Mouse (Mus musculus) heart, postnatal 4 days (tissue): ENCODE measurements around the gene Gpsm3. TPM values are rescaled to one million over a fixed set of nuclear protein-coding genes. Genes with fewer than 3 reads are reported as not detected.

ENCODE experiments used
- DNase-seq: peaks from one replicate; pipeline ENCODE4 v3.0.0; 2021
- total RNA-seq, 2 experiments: library from RNA; stranded (reverse); gene quantifications; 2 replicates each; pipeline ENCODE4 v1.2.3; 2021

Gene Gpsm3
- total RNA-seq, 2 experiments from 2014 or later = 3.9 to 4.4 TPM

DNA sequence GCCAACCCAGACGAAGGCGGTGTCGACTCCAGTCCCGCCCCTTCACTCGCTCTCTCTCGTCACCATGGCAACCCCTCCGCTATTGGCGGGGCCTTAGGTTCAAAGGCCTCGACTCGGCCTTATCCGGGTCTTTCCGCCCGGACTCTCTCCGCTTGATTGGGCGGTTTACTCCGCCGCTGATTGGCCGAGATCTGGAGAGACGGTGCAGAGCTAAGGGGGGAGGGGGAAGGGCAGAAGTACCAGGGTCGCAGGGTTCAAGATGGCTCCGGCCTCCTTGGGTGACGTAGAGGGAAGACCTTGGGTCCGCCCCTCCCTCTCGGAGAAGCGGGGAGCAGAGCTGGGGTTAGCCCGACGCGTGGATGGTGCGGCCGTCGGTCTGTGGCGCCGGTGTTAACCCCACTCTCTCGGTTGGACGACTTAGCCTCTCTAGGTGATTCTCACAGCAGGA, 14.5 kb downstream of the Gpsm3 start, which contains the start of gene Agpat1:
Gene Agpat1, plus strand, starts transcription at position 202 of the 448 bp plus-strand sequence.
- peak; percentile 99 for DNase-seq

DNA sequence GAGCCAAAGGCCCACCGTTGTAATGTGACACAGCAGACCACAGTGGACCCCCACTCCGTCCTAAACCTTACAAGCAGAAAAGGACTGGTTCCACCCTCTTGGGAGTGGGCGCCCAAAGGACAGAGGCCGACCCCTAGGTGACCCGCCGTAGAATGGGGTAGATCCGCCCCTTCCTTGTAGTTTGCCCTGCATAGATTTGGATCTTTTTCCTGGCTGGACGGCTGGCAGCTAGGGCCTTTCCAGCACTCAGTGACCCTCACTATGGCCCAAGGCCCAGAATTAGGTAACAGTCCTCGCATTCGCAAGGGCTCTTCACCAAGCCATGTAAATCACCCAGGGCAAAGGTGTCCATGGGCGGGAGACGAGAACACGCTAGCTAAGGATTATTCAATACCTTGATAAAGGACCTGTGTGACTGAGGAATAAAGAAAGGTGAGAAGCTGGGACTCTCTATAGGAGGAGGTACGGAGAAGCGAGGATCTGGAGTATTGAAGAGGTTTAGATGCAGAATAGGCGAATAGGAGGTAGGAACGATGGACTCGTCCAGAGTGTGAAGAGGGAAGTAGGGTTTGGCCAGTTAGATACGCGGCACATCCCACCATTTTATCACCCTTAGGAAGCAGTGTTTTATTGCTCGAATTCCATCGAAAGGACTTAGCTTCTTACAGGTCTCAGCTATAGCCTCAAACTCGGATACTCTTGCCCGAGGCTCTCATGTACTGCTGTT, 15.1 kb downstream of the Gpsm3 start:
- no peak for DNase-seq

DNA sequence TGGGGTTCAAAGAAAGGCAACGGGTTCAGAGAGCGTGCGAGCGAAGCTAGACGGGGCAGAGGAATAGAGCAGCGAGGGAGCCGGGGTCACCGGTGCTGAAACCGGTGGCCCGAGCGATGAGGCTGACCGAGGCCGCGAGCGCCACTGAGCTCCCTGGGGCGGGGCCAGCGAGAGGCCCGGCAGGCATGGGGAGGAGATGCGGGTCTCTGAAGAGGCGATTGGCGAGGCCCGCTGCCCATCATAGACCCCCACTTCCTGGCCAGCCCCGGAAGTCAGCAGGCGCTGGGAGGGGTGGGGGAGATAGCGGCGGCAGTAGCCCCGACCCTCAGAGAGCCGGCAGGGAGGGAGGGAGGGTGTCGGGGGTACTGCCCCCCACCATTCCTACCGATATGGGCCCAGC, 16.0 kb downstream of the Gpsm3 start:
- peak; percentile 98 for DNase-seq

DNA sequence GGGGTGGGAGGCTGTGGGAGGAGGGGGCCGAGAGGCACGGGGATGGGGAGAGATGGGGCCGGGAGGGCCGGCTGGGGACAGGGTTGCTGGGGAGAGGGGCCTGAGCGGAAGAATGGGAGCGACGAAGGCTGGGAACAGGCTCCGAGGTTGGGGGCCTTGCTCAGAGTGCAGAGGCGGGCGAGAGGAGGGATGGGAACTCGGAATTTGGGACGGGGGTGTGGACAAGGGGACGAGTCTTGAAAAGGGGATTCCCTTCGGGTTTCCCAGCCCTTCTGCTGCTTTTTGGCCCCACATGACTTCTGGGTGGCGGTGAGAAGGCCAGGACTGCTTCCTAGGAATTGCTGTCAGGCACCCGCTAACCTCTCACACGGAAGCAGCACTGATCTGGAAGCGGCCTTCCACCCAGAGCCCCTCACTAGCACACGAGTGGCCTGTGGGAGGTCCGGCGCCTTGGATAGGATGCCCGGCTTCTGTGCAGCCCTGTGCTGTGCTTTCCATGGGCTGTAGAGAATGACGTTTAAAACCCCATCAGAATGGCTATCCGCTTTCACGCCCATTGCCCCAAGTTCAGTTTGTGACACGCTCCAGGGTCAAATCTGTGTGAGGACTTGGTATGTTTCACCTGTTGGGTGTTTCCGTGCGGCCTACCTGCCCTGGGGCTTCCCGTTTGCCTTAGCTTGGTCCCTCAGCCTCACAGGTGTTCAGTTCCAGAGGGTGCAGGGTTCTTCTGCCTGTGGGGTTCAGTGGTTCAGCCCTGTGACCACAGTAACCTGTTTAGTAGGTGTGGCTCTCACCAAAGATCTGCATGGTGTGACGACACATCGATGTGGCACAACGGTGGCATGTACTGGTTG, 16.8 kb downstream of the Gpsm3 start:
- peak; percentile 42 for DNase-seq

DNA sequence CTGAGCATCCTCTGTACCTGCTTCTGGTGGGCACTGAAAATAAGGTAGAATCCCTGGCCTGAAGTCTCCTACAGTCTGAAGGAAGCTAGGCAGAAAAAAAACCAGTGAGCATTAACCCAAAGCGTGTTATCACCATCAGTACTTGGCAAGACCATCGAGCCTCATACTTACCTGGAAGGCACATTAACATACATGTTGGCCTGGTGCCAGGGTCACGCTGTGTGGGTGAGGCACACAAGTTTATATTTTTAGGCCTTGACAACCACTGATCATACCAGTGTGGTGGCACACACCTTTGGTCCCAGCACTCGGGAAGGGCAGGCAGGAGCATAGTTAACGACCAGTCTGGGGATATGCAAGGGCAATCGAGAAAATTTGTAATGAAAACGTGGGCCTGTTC, 18.4 kb downstream of the Gpsm3 start:
- no peak for DNase-seq

DNA sequence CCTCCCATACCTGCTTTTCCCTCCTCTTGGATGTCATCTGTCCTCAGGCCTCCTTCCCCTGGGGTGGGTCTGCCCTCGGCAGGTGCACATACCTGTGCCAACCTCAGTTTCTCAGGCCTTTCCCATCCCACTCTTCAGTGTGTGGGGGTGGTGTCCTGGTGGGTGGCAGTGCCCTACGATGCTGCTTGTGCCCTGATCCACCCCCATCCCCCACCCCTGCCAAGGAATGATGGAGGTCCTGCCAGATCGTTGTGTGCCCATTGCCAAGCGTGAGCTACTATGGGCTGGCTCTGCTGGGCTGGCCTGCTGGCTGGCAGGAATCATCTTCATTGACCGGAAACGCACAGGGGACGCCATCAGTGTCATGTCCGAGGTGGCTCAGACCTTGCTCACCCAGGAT, 21.4 kb downstream of the Gpsm3 start:
- no peak for DNase-seq

DNA sequence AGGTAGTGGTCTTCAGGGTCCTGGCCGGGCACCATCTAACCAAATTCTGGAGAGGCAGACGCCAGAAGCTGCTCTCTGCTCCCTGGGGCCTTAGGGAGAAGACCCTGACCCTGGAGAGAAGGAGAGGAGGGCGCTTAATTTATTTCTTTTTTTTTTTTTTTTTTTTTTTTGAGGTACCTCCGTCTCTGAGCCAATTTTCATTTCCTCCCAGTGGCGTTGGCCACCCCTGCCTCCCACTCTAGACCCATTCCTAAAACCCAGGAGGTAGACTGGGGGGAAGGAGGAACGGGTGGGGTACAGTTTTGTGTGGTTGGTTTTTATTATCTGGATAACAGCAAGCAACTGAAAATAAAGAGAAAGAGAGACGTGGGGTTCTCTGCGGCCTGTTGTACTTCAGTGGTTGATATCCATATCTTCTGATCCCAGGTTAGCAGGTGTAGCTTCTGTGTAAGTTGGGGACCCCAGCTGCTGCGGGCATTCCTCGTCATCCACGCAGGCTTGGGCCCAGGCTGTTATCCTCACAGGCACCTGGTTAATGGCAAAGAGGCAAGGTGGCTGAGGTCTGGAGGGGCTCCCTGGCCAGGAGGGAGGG, 23.5 kb downstream of the Gpsm3 start:
- no peak for DNase-seq

DNA sequence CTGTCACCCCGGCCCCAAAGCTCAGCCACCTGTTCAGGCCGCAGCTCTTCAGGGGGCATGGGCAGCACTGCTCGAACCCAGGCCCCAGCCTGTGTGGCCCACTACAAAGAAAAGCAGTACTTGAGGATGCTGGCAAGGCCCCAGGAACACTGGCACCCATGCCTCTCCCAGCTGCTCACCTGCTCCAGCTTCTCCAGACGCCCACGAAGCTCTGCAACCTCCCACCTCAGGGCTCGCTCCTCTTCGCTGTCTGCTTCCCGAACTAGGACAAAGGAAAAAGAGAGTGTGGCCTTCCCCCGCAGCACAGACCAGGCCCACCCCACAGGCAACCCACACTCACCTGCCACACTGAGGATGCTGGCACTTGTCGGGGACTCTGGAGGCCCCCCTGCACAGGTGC, 24.2 kb downstream of the Gpsm3 start:
- no peak for DNase-seq

DNA sequence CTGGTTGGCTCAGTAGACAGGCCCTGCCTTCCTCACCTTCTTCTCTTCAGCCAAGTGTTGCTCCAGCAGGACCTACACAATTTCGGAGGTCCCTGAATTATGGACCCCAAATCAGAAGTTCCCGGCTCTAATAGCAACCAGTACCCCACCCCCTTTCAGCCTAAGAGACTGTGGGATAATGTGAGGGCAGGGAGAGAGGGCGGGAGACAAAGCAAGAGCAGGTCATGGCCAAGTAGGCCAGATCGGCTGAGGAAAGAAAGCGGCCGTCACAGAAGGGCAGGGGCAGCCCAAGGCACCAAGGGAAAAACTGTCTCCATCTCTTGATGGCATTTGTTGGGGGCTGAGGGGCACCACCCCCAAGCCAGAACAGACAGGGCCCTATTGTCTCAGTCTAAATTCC, 26.3 kb downstream of the Gpsm3 start, which contains the start of gene Egfl8:
Gene Egfl8, minus strand, starts transcription at position 101 of the 400 bp plus-strand sequence.
- no peak for DNase-seq

DNA sequence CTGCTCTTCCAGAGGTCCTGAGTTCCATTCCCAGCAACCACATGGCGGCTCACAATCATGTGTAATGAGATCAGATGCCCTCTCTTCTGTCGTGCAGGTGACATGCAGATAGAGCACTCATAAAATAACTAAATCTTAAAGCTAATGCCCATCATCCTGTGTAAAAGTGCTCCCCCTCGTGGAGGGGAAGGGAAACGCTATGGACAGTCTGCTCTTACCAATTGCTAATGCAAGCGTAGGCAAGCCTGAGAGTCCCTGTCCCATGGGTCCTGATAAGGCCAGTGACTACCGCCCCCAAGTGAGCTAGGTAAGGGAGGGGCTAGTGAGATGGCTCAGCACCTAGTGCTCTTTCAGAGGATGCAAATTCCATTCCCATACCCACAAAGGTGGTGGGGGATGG, 29.4 kb downstream of the Gpsm3 start:
- DNase-seq = peak; percentile 74

DNA sequence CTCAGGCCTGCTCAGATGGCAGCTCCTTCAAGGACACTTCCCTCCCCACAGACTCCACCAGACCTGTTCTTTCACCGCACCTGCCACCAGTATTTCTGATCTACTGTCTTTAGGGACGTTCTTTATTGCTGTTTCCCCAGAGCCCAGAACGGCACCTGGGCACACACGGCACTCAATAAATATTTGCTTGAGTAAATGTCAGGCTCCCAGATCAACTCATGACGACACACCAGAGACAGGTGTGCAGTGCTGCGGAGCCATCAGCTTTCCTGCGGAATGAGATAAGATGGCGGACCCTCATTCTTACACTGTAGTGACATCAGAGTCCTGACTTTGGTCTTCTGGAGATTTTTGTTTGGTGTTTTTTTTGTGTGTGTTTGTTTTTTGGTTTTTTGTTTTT, 31.4 kb downstream of the Gpsm3 start:
- no peak for DNase-seq

DNA sequence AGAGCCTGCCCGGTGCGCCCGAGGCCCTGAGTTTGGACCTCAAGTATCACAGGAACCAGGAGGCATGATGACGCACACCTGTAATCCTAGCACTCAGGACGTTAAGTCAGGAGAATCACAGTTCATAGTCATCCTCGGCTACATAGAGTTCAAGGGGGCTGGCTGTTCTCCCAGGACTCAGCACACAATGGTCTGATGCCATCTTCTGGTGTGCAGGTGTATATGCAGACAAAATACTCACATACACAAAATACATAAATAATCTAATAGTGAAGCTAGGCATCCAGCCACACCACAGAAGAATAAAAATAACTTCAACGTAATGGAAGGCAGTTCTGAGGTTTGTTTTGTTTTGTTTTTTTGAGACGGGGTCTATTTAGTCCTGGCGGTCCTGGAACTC, 33.6 kb downstream of the Gpsm3 start:
- DNase-seq = no peak

DNA sequence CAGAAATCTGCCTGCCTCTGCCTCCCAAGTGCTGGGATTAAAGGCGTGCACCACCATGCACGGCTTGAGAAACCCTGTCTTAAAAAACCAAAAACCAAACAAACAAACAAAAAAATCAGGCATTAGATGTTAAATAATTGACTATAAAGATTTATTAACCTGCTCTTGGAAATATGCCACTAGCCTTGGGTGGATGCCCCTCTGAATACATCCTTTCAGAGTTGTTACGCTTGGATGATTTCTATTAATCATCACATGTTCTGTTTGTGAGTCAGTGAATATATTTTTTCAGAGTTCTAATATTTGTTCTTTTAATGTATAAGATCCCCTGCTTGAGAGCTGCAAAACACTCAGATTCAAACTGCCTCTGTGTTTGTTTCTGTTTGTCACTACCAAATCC, 35.4 kb downstream of the Gpsm3 start:
- DNase-seq = no peak

DNA sequence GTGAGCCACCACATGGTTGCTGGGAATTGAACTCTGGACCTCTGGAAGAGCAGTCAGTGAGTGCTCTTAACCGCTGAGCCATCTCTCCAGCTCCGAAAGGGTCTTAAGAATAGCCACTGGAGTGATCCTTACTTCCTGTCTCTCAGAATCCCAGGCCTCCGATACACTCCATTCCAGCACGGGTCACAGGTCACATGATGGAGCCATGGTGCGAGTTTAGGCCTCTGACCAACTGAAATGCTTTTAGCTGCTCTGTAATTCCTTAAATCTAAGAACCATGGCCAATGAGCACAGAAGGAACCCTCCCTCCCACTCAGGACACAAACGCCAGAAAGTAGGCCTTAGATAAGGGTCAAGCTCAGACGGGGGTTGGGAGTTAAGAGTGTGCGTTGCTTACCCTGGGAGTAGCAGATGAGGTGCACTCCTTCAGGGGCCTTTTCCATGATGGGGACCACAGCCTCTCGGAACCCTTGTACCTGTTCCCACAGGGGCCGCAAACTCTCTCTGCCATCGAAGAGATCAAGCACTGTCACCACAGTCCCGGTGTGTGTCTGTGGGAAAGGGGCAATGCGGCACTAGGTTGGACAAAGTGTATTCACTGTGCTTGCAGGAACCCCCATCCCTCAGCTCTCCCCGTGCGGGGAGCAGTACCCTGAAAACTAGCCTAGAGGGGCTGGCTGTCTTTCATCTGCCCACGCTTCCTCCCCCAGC, 36.6 kb downstream of the Gpsm3 start:
- no peak for DNase-seq

DNA sequence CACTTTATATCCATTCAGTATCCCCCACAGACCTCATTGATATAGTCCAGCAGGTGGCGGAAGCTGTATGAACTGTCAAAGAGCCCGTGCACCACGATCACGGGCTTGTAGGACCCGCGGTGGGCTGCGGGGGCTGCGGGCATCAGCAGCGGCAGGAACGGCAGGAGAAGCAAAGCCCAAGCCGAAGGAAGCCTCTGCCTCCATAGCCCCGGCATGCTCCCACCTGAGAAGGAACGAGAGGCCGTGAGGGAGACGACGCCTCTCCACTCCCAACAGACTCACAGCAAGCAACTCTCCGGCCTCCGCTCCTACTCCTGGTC, 37.1 kb downstream of the Gpsm3 start:
- DNase-seq = peak; percentile 47

DNA sequence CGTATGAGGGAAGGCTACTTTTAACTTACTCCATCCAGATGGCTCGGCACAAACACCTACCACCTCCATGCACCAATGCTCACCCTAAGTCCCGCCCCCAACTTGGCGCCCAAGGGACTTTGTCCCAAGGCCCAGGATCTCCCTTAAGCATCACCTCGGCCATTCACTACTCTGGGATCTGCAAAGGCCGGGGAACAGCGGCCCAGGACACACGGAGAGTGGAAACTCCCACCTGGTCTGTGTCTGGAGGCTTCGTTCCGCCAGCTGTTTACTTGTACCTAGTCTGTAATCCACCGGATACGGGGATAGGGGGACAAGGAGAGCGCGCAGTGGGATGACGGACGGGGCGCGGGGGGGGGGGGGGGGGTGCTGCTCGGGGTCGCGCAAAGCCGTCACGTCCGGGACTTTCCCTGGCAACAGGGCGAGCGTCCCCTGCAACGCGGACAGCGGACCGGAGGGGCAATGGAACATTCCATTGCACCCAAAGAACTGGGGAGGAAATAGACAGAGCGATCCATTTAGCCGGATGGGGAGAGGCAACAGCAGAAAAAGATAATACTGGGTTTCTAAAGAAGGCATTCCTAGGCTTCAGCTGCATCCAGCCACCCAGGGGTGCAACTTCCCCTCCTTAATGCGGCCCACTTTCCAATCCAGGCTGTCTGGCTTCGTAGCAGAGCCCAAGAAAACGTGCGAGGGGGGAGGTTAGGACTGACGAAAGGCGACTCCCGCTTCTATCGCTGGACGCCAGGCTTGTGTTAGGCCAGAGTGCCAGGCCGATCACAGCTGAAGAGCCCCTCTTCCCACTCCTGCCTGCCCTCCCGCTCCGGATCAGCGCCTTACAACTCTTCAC, 37.7 kb downstream of the Gpsm3 start:
- peak; percentile 90 for DNase-seq

DNA sequence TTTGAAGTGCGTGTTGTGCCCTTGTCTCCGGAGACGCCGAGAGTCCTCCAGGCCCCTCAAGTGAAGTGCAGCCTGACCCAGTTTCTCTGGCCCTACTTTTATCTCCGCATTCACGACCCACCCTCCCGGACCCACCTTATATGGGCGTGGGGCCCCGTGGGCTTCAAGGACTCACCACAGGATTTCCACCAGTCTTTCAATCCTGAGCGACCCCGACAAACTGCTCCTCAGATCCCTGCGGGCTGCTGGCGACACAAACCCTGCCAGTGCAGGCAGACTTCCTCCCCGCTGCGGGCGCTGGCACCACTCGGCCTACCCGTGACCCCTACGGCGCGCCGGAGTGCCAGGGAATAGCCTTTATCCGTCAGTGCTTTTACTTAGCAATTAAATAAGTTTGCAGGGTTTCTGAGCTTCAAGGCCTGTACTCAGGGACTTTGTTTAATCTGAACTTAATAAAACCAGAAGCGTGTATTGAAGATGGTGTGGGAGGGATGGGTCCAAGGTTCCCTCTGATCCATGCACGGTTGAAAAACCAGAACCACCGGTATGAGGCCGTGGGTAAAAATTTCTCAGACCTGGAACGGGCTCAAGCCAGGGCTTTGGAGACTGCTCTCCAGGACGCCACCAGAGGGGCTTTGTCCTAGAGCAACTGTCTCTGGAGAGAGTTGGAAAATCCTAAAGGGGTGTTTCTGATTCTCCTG, 38.5 kb downstream of the Gpsm3 start, which contains the start of gene Ppt2:
Gene Ppt2, minus strand, starts transcription at position 568 of the 701 bp plus-strand sequence.
- DNase-seq = peak; percentile 62

DNA sequence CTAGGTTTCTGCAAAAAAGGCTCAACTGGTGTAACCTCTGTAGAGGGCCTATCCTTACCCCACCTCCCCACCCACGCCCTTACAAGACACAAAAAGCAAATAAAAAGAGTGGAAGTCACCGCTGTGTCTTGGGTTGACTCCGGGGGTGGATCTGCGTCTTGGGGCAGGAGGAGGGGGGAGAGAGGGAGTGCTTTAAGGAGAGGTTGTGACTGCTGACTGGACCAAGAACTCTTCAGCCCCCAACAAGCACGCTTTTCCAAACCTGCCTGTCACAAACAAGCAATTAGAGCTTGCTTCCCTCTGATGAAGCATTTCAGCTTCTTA, 39.0 kb downstream of the Gpsm3 start:
- no peak for DNase-seq

DNA sequence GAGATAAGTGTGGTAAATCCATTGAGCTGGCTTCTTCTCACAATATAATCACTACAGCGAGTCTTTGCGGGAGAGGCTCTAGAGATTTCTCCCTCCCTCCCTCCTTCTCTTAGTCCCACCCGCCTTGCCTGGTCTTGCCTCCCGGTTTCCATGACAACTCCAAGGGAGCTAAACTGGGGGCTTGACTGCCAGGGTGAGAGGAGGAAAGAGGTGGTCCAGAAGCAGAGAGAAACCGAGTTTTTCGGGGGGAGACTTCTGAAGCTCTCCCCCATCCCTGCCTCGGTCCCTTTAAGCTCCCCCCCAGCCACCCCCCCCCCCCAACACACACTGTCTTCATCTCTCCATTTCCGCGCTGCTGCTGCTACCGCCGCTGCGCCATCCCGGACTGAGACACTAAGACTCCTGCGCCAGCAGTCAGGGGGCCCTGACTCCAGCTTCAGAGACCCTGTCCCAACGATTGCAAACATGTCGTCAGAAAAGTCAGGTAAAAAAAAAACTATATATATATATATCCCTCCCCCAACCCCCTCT, 39.7 kb downstream of the Gpsm3 start, which contains the start of gene Prrt1:
Gene Prrt1, plus strand, starts transcription at position 313 of the 531 bp plus-strand sequence.
- no peak for DNase-seq

DNA sequence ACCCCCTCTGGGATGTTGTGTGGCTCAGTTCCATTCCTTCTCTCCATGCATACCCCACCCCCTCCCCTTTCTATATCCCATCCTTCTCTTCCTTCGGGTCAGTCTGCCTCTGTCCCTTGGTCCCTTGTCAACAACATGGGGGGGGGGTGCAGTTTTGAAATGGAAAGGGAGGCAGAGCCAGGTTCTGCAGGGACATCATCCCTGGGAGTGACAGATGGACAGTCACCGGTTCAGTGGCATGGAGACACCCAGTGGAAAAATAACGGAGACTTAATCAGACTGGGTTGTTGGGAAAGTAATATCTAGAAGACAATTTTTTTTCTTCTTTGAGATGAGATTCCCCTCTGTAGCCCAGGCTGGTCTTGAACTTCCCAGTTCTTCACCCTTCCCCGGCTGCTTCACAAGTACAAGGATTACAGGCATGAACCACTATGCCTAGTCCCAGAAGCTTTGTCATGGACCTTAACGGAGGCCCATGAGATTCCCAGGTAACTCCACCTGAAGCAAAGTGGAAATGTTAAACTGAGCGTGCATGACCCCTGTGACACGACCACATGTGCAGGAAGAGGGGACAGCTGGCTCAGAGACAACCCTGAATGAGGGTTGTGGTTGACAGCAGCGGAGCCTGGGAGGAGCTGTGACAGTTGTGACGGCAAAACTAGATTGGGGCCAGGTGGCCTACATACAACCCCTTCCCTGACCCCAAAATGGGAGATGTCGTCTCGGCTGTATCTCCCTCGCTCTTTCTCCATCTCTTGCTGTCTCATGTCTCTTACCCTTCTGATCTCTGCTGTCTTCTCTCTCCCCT, 40.4 kb downstream of the Gpsm3 start:
- DNase-seq = no peak
